Mouse (Mus musculus) small intestine, adult 2 months (tissue): ENCODE results near the gene Tgfa.

Experiments used
- CTCF ChIP-seq: fragments of 200-500 bp; IDR thresholded peaks from 2 replicates; pipeline ENCODE4 v1.5.1; 2012; ENCODE audit warnings: low read depth, mild to moderate bottlenecking, control low read depth, inconsistent platforms, low read length, moderate library complexity, mixed read lengths; ENCODE audit not compliant: insufficient replicate concordance, insufficient read length; ENCODE audit errors: extremely low read depth
- POLR2A ChIP-seq: fragments of 200-500 bp; IDR thresholded peaks from 2 replicates; pipeline ENCODE4 v1.6.1; 2012; ENCODE audit warnings: low read depth, mild to moderate bottlenecking, control low read depth, inconsistent platforms, low read length, moderate library complexity

- TF ChIP-seq POLR2A: no peak
- TF ChIP-seq CTCF: no peak
Observed at GRCm38 (mm10) chr6:86318855-86319254, 123.8 kb downstream of the Tgfa start.
